Mouse (Mus musculus) urinary bladder, postnatal 4 days (tissue): Measurements from ENCODE around the gene Asic3.

ENCODE experiments used
- DNase-seq, 2 experiments: peaks; one replicate each; pipeline ENCODE4 v3.0.0; 2021 to 2022; ENCODE audit warnings: low spot score in 2 of 2

Asic3 gene

GRCm38 (mm10) chr5:24451264-24452029 is 38.3 kb downstream of the Asic3 start:
- DNase-seq, result peak; percentile 85 to 87

- no peak for DNase-seq
Observed at GRCm38 (mm10) chr5:24452030-24452690, 39.0 kb downstream of the Asic3 start, which contains the start of gene Agap3. Agap3 (plus strand) TSS chr5:24452177.

- no peak for DNase-seq
Observed at GRCm38 (mm10) chr5:24452691-24453233, 39.6 kb downstream of the Asic3 start.

DNA sequence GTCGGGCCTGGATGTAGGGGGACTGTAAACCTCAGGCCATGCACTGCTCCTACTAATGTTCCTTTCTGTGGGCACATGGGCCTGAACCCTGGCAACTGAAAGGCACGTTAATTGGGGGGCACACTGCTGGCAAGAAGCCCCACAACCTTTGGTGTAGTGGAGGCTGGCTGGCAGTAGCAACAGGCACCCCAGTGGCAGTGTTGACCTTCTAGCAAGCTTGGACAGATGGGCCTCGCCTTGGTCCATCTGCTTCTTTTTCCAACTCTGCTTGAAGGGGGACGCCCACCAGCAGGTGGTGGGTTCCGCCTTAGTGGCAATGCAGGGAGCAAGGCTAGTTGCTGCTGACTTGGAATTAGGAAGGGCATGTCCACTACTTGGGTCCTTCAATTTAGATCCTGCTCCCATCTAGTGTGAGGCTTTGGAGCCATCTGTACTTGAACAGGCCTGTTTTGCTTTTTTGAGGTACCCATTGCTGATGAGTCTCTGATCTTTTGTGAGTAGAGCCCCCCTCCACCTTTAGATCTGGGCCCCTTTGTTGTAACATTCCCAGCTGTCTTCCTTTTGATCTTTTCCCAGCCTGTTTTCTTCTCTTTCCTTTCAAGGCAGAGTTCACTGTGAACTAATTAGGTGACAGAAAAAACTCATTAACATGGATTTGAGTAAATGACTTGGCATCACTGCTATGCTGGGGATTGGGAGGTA is 40.2 kb downstream of the Asic3 start:
- no peak for DNase-seq

GRCm38 (mm10) chr5:24453985-24454303 is 40.8 kb downstream of the Asic3 start:
- no peak for DNase-seq

DNA sequence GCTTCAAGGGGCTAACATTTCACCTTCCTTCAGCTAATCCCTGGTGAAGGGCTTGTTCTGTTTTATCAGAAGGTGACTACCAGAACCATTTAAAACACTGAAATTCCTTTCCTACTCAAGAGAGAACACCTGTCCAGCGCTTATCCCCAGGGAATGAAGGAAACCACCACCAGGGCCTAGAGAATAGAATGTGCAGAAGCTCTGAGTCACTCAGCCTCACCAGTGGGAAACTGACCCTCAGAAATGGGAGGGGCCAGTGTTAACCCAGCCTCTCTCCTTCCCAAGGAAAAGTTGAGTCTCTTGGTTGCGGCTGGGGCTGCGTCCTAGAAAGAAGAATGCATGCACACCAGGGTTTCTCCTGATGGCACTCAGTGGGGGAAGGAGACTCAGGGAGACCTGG is 41.9 kb downstream of the Asic3 start:
- DNase-seq, result no peak

- DNase-seq, result no peak
Observed at GRCm38 (mm10) chr5:24455613-24456012, 42.4 kb downstream of the Asic3 start.

- no peak for DNase-seq
Observed at GRCm38 (mm10) chr5:24466762-24467161, 53.6 kb downstream of the Asic3 start.
